Mouse (Mus musculus): Measurements from ENCODE around the gene Fgf22. TPM values are rescaled to one million over a fixed set of nuclear protein-coding genes. Genes with fewer than 3 reads are reported as not detected.
A peak's percentile ranks its signal among the peaks of the same experiment; 100 is the strongest.

Gene Fgf22
- polyA plus RNA-seq, 1 experiment from 2014 or later, result not detected

GRCm38 (mm10) chr10:79767372-79768244 lies 12.7 kb downstream of the Fgf22 start:
- H3K4me1 ChIP-seq (replicated peaks), result peaks cover 48% of the 10 kb centered on the region
- peak overlapping the region; percentile 91 for H3K9ac ChIP-seq
- no peaks in the 10 kb centered on the region for H3K9me3 ChIP-seq (replicated peaks)
- H3K4me2 ChIP-seq, result peak overlapping the region; percentile 98
- peak; percentile 38 for ATAC-seq (ENCODE audit: insufficient read depth)
- H3K27me3 ChIP-seq, result peaks cover 10% of the 10 kb centered on the region; the same call in 1 of the 2 replicates
- WGBS (ENCODE audit: insufficient replicate concordance), result 9% methylated on average over 40 of the region's 40 CpGs
- H3K4me3 ChIP-seq (replicated peaks), result peak overlapping the region; percentile 97
- peaks cover 1% of the 10 kb centered on the region for H3K36me3 ChIP-seq (replicated peaks)
- H3K27ac ChIP-seq (replicated peaks), result peak overlapping the region; percentile 88

- Histone ChIP-seq H3K4me3 (replicated peaks) (peak overlapping the region; percentile 97; the same call in 1 of the 2 replicates), H3K27me3 (peaks cover 10% of the 10 kb centered on the region; the same call in 1 of the 2 replicates), H3K9ac (no peak overlapping the region), H3K4me1 (replicated peaks) (peaks cover 43% of the 10 kb centered on the region), H3K36me3 (replicated peaks) (no peaks in the 10 kb centered on the region; the same call in 1 of the 2 replicates), H3K27ac (replicated peaks) (no peak overlapping the region), H3K9me3 (replicated peaks) (no peaks in the 10 kb centered on the region), H3K4me2 (peak overlapping the region; percentile 98; the same call in 1 of the 2 replicates)
- 4% methylated on average over 5 of the region's 5 CpGs for WGBS (ENCODE audit: insufficient replicate concordance)
- no peak for ATAC-seq (ENCODE audit: insufficient read depth)
These were observed 13.5 kb downstream of the Fgf22 start for GRCm38 (mm10) chr10:79768400-79768799.

GRCm38 (mm10) chr10:79769329-79769728 lies 14.5 kb downstream of the Fgf22 start:
- no peak for ATAC-seq (ENCODE audit: insufficient read depth)
- Histone ChIP-seq H3K9ac (no peak overlapping the region), H3K27ac (replicated peaks) (no peak overlapping the region), H3K27me3 (peaks cover 10% of the 10 kb centered on the region; the same call in 1 of the 2 replicates), H3K4me2 (no peak overlapping the region), H3K9me3 (replicated peaks) (no peaks in the 10 kb centered on the region), H3K4me3 (replicated peaks) (no peak overlapping the region), H3K36me3 (replicated peaks) (no peaks in the 10 kb centered on the region), H3K4me1 (replicated peaks) (peaks cover 35% of the 10 kb centered on the region)
- 52% methylated on average over 4 of the region's 4 CpGs for WGBS (ENCODE audit: insufficient replicate concordance)

- Histone ChIP-seq H3K27ac (replicated peaks) (no peak overlapping the region), H3K4me2 (no peak overlapping the region), H3K4me3 (replicated peaks) (no peak overlapping the region), H3K36me3 (replicated peaks) (no peaks in the 10 kb centered on the region), H3K4me1 (replicated peaks) (peaks cover 19% of the 10 kb centered on the region), H3K27me3 (peaks cover 25% of the 10 kb centered on the region), H3K9me3 (replicated peaks) (no peaks in the 10 kb centered on the region), H3K9ac (no peak overlapping the region)
- 85% methylated on average over 3 of the region's 3 CpGs for WGBS (ENCODE audit: insufficient replicate concordance)
- no peak for ATAC-seq (ENCODE audit: insufficient read depth)
These were observed 17.4 kb downstream of the Fgf22 start for GRCm38 (mm10) chr10:79772320-79772719.

GRCm38 (mm10) chr10:79773208-79773607 lies 18.3 kb downstream of the Fgf22 start:
- no peaks in the 10 kb centered on the region for H3K9me3 ChIP-seq (replicated peaks)
- H3K4me3 ChIP-seq (replicated peaks), result no peak overlapping the region
- 80% methylated on average over 2 of the region's 2 CpGs for WGBS (ENCODE audit: insufficient replicate concordance)
- no peak overlapping the region for H3K27ac ChIP-seq (replicated peaks)
- H3K4me2 ChIP-seq, result no peak overlapping the region
- no peak overlapping the region for H3K9ac ChIP-seq
- no peak for ATAC-seq (ENCODE audit: insufficient read depth)
- peaks cover 34% of the 10 kb centered on the region for H3K27me3 ChIP-seq
- no peaks in the 10 kb centered on the region for H3K36me3 ChIP-seq (replicated peaks)
- H3K4me1 ChIP-seq (replicated peaks), result peaks cover 14% of the 10 kb centered on the region

- 65% methylated on average over 5 of the region's 5 CpGs for WGBS (ENCODE audit: insufficient replicate concordance)
- ATAC-seq (ENCODE audit: insufficient read depth), result no peak
- H3K27me3 ChIP-seq, result peaks cover 49% of the 10 kb centered on the region
These were observed 19.8 kb downstream of the Fgf22 start for GRCm38 (mm10) chr10:79774486-79775279.

GRCm38 (mm10) chr10:79777103-79777531 lies 22.2 kb downstream of the Fgf22 start, which contains the start of gene Fstl3:
Gene Fstl3, plus strand, starts transcription at chr10:79777272.
- WGBS (ENCODE audit: insufficient replicate concordance), result 3% methylated on average over 39 of the region's 39 CpGs
- Histone ChIP-seq H3K9ac (no peak within 1 kb of the TSS), H3K36me3 (replicated peaks) (no peaks in the 10 kb centered on the region), H3K27ac (replicated peaks) (no peak within 1 kb of the TSS), H3K4me3 (replicated peaks) (peak within 1 kb of the TSS; percentile 40), H3K27me3 (peaks cover 66% of the 10 kb centered on the region), H3K4me2 (peak within 1 kb of the TSS; percentile 65), H3K4me1 (replicated peaks) (peaks cover 34% of the 10 kb centered on the region), H3K9me3 (replicated peaks) (no peaks in the 10 kb centered on the region)
- ATAC-seq (ENCODE audit: insufficient read depth), result no peak

More at GRCm38 (mm10) chr10:79774486-79775279, 19.8 kb downstream of the Fgf22 start:
- Histone ChIP-seq H3K27ac (replicated peaks) (no peak overlapping the region), H3K9me3 (replicated peaks) (no peaks in the 10 kb centered on the region), H3K4me2 (no peak overlapping the region), H3K9ac (no peak overlapping the region), H3K36me3 (replicated peaks) (no peaks in the 10 kb centered on the region), H3K4me3 (replicated peaks) (no peak overlapping the region), H3K4me1 (replicated peaks) (peaks cover 12% of the 10 kb centered on the region)

- no peak for ATAC-seq (ENCODE audit: insufficient read depth)
- Histone ChIP-seq H3K9ac (no peak overlapping the region), H3K27me3 (peaks cover 71% of the 10 kb centered on the region)
These were observed 23.1 kb downstream of the Fgf22 start for GRCm38 (mm10) chr10:79778006-79778405.

GRCm38 (mm10) chr10:79779193-79779592 lies 24.3 kb downstream of the Fgf22 start:
- Histone ChIP-seq H3K27ac (replicated peaks) (no peak overlapping the region), H3K9ac (no peak overlapping the region), H3K4me2 (peak overlapping the region; percentile 78; the same call in 1 of the 2 replicates), H3K36me3 (replicated peaks) (no peaks in the 10 kb centered on the region), H3K27me3 (peaks cover 78% of the 10 kb centered on the region), H3K4me1 (replicated peaks) (peaks cover 34% of the 10 kb centered on the region), H3K9me3 (replicated peaks) (no peaks in the 10 kb centered on the region), H3K4me3 (replicated peaks) (no peak overlapping the region)
- 13% methylated on average over 2 of the region's 2 CpGs for WGBS (ENCODE audit: insufficient replicate concordance)
- no peak for ATAC-seq (ENCODE audit: insufficient read depth)

More at GRCm38 (mm10) chr10:79778006-79778405, 23.1 kb downstream of the Fgf22 start:
- 31% methylated on average over 15 of the region's 15 CpGs for WGBS (ENCODE audit: insufficient replicate concordance)
- H3K4me2 ChIP-seq, result no peak overlapping the region
- H3K4me3 ChIP-seq (replicated peaks), result no peak overlapping the region
- no peaks in the 10 kb centered on the region for H3K9me3 ChIP-seq (replicated peaks)
- H3K4me1 ChIP-seq (replicated peaks), result peaks cover 34% of the 10 kb centered on the region
- no peaks in the 10 kb centered on the region for H3K36me3 ChIP-seq (replicated peaks)
- H3K27ac ChIP-seq (replicated peaks), result no peak overlapping the region

- H3K4me1 ChIP-seq (replicated peaks), result peaks cover 34% of the 10 kb centered on the region
- ATAC-seq (ENCODE audit: insufficient read depth), result peak; percentile 84
- H3K4me2 ChIP-seq, result peak overlapping the region; percentile 78
- H3K4me3 ChIP-seq (replicated peaks), result peak overlapping the region; percentile 52
- peaks cover 85% of the 10 kb centered on the region for H3K27me3 ChIP-seq
- no peaks in the 10 kb centered on the region for H3K9me3 ChIP-seq (replicated peaks)
- H3K36me3 ChIP-seq (replicated peaks), result no peaks in the 10 kb centered on the region
- 1% methylated on average over 55 of the region's 55 CpGs for WGBS (ENCODE audit: insufficient replicate concordance)
- peak overlapping the region; percentile 61 for H3K27ac ChIP-seq (replicated peaks)
- H3K9ac ChIP-seq, result no peak overlapping the region
These were observed 25.1 kb downstream of the Fgf22 start for GRCm38 (mm10) chr10:79779784-79780663.

All from liver, embryonic 15.5 days (tissue).